Mouse (Mus musculus) neural tube, embryonic 11.5 days (tissue): ENCODE results near the gene Ankrd44. TPM values are rescaled to one million over a fixed set of nuclear protein-coding genes. Genes with fewer than 3 reads are reported as not detected.

ENCODE experiments used
- ATAC-seq: fragments of 200-750 bp; cut with Nextera tagmentation; 2 replicates; pipeline ENCODE4 v1.8.0; 2017; ENCODE audit warnings: moderate number of reproducible peaks, mild to moderate bottlenecking, moderate TSS enrichment, moderate library complexity; ENCODE audit not compliant: insufficient read depth, low FRiP score, low TSS enrichment
- DNase-seq: peaks from one replicate; pipeline ENCODE4 v3.0.0-alpha.2; 2015; ENCODE audit warnings: low spot score
- H3K27ac ChIP-seq: fragments of 300-500 bp; sonication (generic); 2 replicates; pipeline ENCODE4 v1.5.1; 2014; ENCODE audit warnings: low read depth, mild to moderate bottlenecking, low read length
- H3K27me3 ChIP-seq: fragments of 300-500 bp; sonication (generic); 2 replicates; pipeline ENCODE4 v1.6.1; 2014; ENCODE audit warnings: mild to moderate bottlenecking, low read length, mixed read lengths; ENCODE audit not compliant: control insufficient read depth, insufficient read depth
- H3K36me3 ChIP-seq: fragments of 300-500 bp; sonication (generic); 2 replicates; pipeline ENCODE4 v1.6.1; 2014; ENCODE audit warnings: mild to moderate bottlenecking, low read length, moderate library complexity, mixed read lengths; ENCODE audit not compliant: control insufficient read depth, insufficient read depth
- H3K4me1 ChIP-seq: fragments of 300-500 bp; sonication (generic); 2 replicates; pipeline ENCODE4 v1.6.1; 2014; ENCODE audit warnings: low read length, mixed read lengths; ENCODE audit not compliant: control insufficient read depth, insufficient read depth
- H3K4me2 ChIP-seq: fragments of 300-500 bp; sonication (generic); 2 replicates; pipeline ENCODE4 v1.6.1; 2014; ENCODE audit warnings: low read depth, mild to moderate bottlenecking, moderate library complexity
- H3K4me3 ChIP-seq: fragments of 300-500 bp; sonication (generic); 2 replicates; pipeline ENCODE4 v1.5.1; 2014; ENCODE audit warnings: low read depth, low read length
- H3K9ac ChIP-seq: fragments of 300-500 bp; sonication (generic); 2 replicates; pipeline ENCODE4 v1.6.1; 2014; ENCODE audit warnings: mild to moderate bottlenecking, low read length
- H3K9me3 ChIP-seq: fragments of 300-500 bp; sonication (generic); 2 replicates; pipeline ENCODE4 v1.6.1; 2016; ENCODE audit warnings: low read length; ENCODE audit not compliant: control insufficient read depth
- WGBS: fragments of 180-500 bp; shearing (Covaris S2); extraction: QIAGEN DNeasy Blood & Tissue Kit; methylation state at CpG from one replicate; pipeline ENCODE4 v1.1.7; 2014; 5-methylcytosine and 5-hydroxymethylcytosine counted together
- polyA plus RNA-seq: library from polyadenylated mRNA; unstranded; fragments of >200 nt; fragmentation: Nextera tagmentation; extraction: Ambion mirVana; gene quantifications from 2 replicates; pipeline ENCODE4 v1.2.1, GENCODE M21; 2014

The Ankrd44 gene
- polyA plus RNA-seq, 1 experiment from 2014 or later: 13.3 TPM

DNA sequence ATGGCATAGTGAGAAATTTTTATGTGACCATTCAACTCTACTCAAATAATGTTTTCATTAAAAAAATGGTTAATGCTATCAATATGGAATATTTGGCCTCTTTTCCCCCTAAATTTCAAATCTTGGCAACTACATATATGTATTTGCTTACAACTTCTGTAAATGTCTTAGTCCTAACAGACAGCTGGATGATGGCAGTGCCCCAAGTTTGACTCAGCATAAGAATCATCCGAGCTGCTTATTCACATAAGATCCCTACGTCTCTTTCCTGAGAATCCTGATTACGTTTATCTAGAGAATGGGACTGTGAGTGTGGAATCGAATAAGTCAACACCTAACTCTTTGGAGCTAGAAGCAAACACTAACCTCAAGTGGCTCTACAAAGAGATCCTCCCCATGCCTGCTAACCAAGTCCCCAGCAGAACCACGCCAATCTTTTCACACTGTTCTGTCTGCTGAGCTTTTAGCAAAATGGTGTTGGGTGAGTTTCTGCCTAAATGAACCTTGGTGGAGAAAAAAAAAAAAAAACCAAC lies 96.4 kb downstream of the Ankrd44 start:
- H3K4me1 ChIP-seq: no peaks in the 10 kb centered on the region
- H3K27ac ChIP-seq: no peak overlapping the region
- H3K36me3 ChIP-seq: no peaks in the 10 kb centered on the region
- no peak overlapping the region for H3K9ac ChIP-seq
- WGBS: 86% methylated on average over 5 of the region's 5 CpGs
- H3K27me3 ChIP-seq: no peaks in the 10 kb centered on the region
- H3K9me3 ChIP-seq: no peaks in the 10 kb centered on the region
- ATAC-seq: no peak
- H3K4me3 ChIP-seq: no peak overlapping the region
- no peak overlapping the region for H3K4me2 ChIP-seq
- no peak for DNase-seq

DNA sequence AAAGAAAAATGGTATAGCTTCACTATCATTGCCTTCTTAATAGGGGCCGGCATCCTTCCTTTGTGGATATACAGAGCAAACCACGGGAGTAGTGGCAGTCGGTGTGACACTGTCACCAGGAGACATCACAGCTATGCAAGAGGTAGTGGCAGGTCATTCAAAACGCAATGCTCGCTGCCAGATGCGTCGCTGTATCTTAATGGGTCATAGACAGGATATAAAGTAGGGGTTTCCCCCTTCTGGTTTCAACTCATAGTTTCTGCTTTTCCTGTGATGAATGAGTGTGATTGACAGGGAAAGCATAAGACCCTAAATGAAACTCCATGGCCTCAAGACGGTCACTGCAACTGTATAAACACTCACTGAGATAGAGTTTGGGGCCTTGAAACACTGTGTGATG lies 98.4 kb downstream of the Ankrd44 start:
- Histone ChIP-seq H3K27me3 (no peaks in the 10 kb centered on the region), H3K9ac (no peak overlapping the region), H3K36me3 (no peaks in the 10 kb centered on the region), H3K4me2 (no peak overlapping the region), H3K4me1 (no peaks in the 10 kb centered on the region), H3K4me3 (no peak overlapping the region), H3K27ac (no peak overlapping the region), H3K9me3 (no peaks in the 10 kb centered on the region)
- DNase-seq: no peak
- ATAC-seq: no peak
- WGBS: 74% methylated on average over 8 of the region's 8 CpGs

DNA sequence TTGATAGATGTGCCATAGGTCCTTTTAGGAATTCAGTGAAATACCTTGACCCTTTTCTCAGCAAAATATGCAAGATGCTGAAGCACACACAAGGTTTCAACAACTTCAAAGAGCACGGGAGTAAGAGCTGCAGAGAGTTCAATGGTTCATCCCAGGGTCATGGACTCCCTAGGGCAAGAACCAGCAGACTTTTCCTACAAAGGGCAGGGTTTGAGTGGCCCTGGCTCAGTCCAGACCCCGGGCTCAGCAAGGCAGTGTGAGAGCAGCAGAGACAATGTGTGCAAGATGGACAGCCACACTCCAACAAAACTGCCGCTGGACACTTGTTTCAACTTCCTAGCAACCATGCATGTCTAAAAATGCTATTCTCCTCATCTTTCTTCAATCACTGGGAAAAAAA lies 98.8 kb downstream of the Ankrd44 start:
- Histone ChIP-seq H3K9ac (no peak overlapping the region), H3K36me3 (no peaks in the 10 kb centered on the region), H3K9me3 (no peaks in the 10 kb centered on the region), H3K4me2 (no peak overlapping the region), H3K27me3 (no peaks in the 10 kb centered on the region), H3K4me1 (no peaks in the 10 kb centered on the region), H3K27ac (no peak overlapping the region), H3K4me3 (no peak overlapping the region)
- ATAC-seq (no peak), DNase-seq (no peak)
- WGBS: 56% methylated on average over 3 of the region's 3 CpGs

DNA sequence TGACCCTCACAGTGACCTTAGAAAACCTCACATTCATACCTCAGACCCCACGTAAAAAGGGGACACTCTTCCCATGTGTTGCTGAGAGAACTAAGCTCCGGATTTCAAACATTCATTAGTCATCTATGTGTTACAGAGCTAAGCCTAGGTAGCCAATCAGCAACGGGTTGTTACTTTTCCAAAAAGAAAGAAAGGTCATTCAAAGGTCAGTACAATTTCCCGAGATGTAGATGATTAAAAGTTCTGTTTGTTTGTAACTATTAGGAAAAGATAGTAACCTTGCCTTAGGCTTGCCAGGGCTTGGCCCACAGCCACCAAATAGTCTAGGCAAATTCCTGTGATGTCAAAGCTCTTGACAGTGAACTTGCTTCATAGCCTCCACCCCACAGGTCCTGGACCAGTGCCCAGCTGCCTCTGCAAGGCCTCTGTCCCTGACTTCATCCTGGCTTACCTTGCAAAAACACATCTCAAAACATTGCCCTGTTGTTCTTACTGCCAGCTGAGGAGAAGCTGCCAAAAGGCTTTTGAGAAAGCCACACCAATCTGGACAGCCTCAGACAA lies 99.7 kb downstream of the Ankrd44 start:
- no peak overlapping the region for H3K4me3 ChIP-seq
- H3K27me3 ChIP-seq: no peaks in the 10 kb centered on the region
- no peaks in the 10 kb centered on the region for H3K9me3 ChIP-seq
- H3K36me3 ChIP-seq: no peaks in the 10 kb centered on the region
- DNase-seq (no peak), ATAC-seq (no peak)
- WGBS: 69% methylated on average over 4 of the region's 4 CpGs
- no peak overlapping the region for H3K4me2 ChIP-seq
- H3K9ac ChIP-seq: no peak overlapping the region
- H3K27ac ChIP-seq: no peak overlapping the region
- H3K4me1 ChIP-seq: no peaks in the 10 kb centered on the region

DNA sequence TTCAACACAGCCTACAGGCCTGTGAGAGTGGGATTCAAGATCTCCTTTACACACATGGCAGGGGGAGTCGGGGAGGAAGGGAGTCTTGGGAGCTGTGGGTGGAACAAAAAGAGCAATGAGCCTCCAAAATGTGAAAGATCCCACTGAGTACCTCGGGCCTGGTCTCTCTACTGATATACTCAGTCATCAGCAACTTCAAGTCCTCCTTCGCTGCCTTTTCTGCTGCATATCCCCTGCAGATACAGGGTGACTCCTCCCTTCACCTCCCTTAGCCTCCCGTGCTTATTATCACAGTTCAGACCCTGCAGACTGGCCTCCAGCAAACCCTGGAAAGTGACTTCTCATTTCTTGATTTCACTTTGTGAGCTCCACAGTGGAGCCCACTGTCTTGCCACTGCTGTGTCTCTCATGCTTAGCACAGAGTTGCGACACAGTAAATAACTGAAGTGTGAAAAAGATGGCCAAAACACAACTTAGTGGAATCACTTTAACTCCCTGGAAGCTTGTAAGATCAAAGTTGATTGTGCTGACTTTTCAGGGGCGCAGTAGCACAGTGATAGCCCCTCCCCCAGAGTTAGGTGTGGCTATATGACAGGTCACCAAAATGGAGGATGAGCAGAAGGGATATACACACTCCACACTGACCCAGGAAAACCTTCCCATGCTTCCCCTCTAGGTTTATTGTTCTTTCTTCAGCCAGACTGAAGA lies 100.3 kb downstream of the Ankrd44 start:
- DNase-seq: no peak
- 75% methylated on average over 6 of the region's 6 CpGs for WGBS
- Histone ChIP-seq H3K9ac (no peak overlapping the region), H3K4me2 (no peak overlapping the region), H3K36me3 (no peaks in the 10 kb centered on the region), H3K9me3 (no peaks in the 10 kb centered on the region), H3K27me3 (no peaks in the 10 kb centered on the region), H3K27ac (no peak overlapping the region), H3K4me1 (no peaks in the 10 kb centered on the region), H3K4me3 (no peak overlapping the region)
- ATAC-seq: no peak

DNA sequence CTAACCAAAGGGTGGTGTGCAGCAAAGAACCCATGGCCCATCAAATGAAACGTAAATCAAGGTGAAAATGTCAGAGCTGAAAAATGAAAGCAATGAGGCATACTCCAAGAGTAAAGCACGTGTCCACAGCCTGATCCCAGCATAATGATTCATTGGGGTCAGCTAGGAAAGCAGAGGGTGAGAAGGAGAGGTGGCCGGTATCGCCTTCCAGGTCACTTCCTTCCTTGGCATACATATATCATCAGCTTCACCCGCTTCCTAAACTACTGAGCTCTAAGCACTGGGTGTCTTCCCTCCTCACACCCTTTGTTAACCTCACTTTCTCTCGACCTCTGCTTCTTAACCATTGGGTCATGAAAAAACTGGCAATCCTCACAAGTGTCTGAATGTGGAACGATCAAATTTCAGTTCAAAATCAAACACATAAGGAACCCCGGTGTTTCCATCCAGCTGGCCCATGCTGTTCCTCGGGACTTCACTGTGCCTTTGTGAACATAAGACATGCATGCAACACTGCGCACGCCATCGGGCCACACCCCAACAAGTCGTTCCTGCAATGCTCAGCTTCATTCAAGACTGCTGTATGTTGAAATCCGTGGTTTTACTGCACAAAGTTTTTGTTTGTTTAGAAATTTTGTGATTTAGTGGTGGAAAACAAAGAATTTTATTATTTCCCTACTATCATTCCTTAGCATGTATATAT lies 101.9 kb downstream of the Ankrd44 start:
- Histone ChIP-seq H3K9me3 (no peaks in the 10 kb centered on the region), H3K4me3 (no peak overlapping the region), H3K9ac (no peak overlapping the region), H3K27me3 (no peaks in the 10 kb centered on the region), H3K27ac (no peak overlapping the region), H3K4me2 (no peak overlapping the region), H3K36me3 (no peaks in the 10 kb centered on the region), H3K4me1 (no peaks in the 10 kb centered on the region)
- DNase-seq: no peak
- no peak for ATAC-seq
- 53% methylated on average over 14 of the region's 14 CpGs for WGBS

DNA sequence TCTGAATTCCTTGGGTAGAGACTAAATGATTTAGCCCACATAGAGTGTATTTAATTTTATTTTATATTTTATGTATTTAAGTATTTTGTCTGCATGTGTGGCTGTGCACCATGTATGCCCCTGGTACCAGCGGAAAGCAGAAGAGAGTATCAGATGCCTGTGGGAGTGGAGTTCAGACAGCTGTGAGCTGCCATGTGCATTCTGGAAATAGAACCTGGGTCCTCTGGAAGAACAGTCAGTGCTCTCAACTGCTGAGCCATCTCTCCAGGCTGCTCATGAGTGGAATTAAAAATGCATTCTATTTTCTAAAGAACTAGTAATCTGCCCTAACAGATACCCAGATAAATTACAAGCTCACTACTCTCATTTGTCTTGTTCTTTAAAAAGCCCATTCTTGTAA lies 104.4 kb downstream of the Ankrd44 start:
- ATAC-seq: no peak
- Histone ChIP-seq H3K9me3 (no peaks in the 10 kb centered on the region), H3K27ac (no peak overlapping the region), H3K27me3 (no peaks in the 10 kb centered on the region), H3K36me3 (no peaks in the 10 kb centered on the region), H3K4me1 (no peaks in the 10 kb centered on the region), H3K4me3 (no peak overlapping the region), H3K4me2 (no peak overlapping the region), H3K9ac (no peak overlapping the region)
- WGBS: 96% methylated on average over 1 of the region's 1 CpGs
- DNase-seq: no peak

DNA sequence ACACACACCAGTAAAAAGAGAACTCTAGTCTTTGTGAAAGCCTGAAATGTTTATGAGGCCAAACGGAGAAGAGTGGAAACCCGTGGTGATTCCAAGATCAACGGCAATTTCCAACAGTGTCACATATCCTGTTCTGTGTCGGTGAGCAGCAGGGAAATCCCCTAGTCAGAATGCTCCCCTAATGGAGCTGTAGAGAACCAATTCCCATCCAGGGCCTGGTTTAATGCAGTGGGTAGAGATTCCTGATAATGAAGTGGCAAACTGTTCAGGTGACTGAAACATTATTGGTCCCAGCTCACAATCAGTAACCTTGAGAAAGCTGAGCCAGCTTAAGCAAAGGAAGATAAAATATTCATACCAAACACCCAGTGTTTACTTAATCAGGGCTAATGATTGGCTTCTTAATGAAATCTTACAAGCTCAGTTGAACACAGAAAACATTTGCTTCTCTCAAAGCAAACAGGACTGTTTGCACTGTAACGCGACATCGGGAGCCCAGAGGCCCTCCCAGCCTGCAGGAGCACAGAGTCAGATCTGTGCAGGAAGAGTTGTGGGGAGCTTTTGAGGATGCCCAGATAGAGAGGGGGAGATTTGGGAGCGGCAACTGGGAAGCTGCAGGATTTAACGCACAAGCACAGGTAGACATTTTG lies 110.9 kb downstream of the Ankrd44 start:
- Histone ChIP-seq H3K9ac (no peak overlapping the region), H3K4me3 (no peak overlapping the region), H3K4me2 (no peak overlapping the region), H3K27ac (no peak overlapping the region), H3K4me1 (no peaks in the 10 kb centered on the region), H3K36me3 (no peaks in the 10 kb centered on the region), H3K9me3 (no peaks in the 10 kb centered on the region), H3K27me3 (no peaks in the 10 kb centered on the region)
- WGBS: 78% methylated on average over 9 of the region's 9 CpGs
- no peak for DNase-seq
- no peak for ATAC-seq
